Mouse (Mus musculus) lung, postnatal 0 days (tissue): ENCODE data around the gene Slc11a1. TPM values are rescaled to one million over a fixed set of nuclear protein-coding genes. Genes with fewer than 3 reads are reported as not detected.
A peak's percentile ranks its signal among the peaks of the same experiment; 100 is the strongest.
"Not testable (repeated sequence)": the region's sequence is repeated elsewhere in the genome, so short reads cannot be mapped to it uniquely, and the experiment has no call there.

Source experiments
- ATAC-seq: fragments of 200-750 bp; cut with Nextera tagmentation; 2 replicates; pipeline ENCODE4 v1.8.0; 2017; ENCODE audit warnings: moderate library complexity
- DNase-seq: peaks from one replicate; pipeline ENCODE4 v3.0.0-alpha.2; 2016; ENCODE audit warnings: low spot score
- H3K27ac ChIP-seq: fragments of 300-500 bp; sonication (generic); 2 replicates; pipeline ENCODE4 v1.5.1; 2014; ENCODE audit warnings: antibody characterized with exemption, mild to moderate bottlenecking, low read length, mixed read lengths
- H3K27me3 ChIP-seq: fragments of 300-500 bp; sonication (generic); replicated peaks from 2 replicates; pipeline ENCODE4 v1.6.1; 2014; ENCODE audit warnings: low read length, mixed read lengths; ENCODE audit not compliant: insufficient read depth
- H3K36me3 ChIP-seq: fragments of 300-500 bp; sonication (generic); 2 replicates; pipeline ENCODE4 v1.6.1; 2014; ENCODE audit warnings: low read length, mixed read lengths; ENCODE audit not compliant: insufficient read depth
- H3K4me1 ChIP-seq: fragments of 300-500 bp; sonication (generic); 2 replicates; pipeline ENCODE4 v1.6.1; 2014; ENCODE audit warnings: antibody characterized with exemption, low read depth, low read length, mixed read lengths; ENCODE audit not compliant: insufficient read depth
- H3K4me2 ChIP-seq: fragments of 300-500 bp; sonication (generic); replicated peaks from 2 replicates; pipeline ENCODE4 v1.6.1; 2014; ENCODE audit warnings: low read depth, mild to moderate bottlenecking, low read length, moderate library complexity, mixed read lengths
- H3K4me3 ChIP-seq: fragments of 300-500 bp; sonication (generic); 2 replicates; pipeline ENCODE4 v1.5.1; 2014; ENCODE audit warnings: low read depth, low read length
- H3K9ac ChIP-seq: fragments of 300-500 bp; sonication (generic); replicated peaks from 2 replicates; pipeline ENCODE4 v1.6.1; 2014; ENCODE audit warnings: low read depth, mild to moderate bottlenecking
- H3K9me3 ChIP-seq: fragments of 300-500 bp; sonication (generic); 2 replicates; pipeline ENCODE4 v1.6.1; 2016; ENCODE audit warnings: low read length, mixed read lengths
- CTCF ChIP-seq: IDR thresholded peaks from 2 replicates; pipeline ENCODE4 v1.5.1; 2016; ENCODE audit warnings: antibody characterized with exemption, mild to moderate bottlenecking
- EP300 ChIP-seq: IDR thresholded peaks from 2 replicates; pipeline ENCODE4 v1.6.1; 2016; ENCODE audit warnings: antibody characterized with exemption, mild to moderate bottlenecking, control low read depth
- WGBS: fragments of 180-500 bp; shearing (Covaris S2); extraction: QIAGEN DNeasy Blood & Tissue Kit; methylation state at CpG from one replicate; pipeline ENCODE4 v1.1.7; 2014; 5-methylcytosine and 5-hydroxymethylcytosine counted together
- polyA plus RNA-seq: library from polyadenylated mRNA; unstranded; fragments of >200 nt; fragmentation: Nextera tagmentation; extraction: Ambion mirVana; gene quantifications from 2 replicates; pipeline ENCODE4 v1.2.1, GENCODE M21; 2015

Slc11a1 gene
- polyA plus RNA-seq = 4.6 and 4.8 TPM in 2 replicates

DNA sequence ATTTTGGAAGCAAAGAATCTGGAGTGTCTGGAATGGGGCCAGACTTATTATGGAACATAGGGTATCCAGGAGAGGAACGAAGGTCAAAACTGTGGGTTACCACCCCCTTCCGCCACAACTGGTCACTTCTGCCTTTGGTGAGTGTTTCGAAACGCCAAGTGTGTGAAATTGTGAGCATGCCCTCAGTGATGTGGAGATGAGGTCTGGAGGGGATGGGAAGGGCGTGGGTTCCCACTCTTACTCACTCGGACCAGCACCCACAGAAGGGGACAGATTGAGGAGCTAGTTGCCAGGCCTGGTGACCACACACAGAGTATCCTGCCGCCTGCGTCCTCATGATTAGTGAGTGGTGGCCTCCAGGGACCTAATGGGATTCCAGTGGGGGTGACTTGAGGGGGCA lies at the start of gene Slc11a1:
Gene Slc11a1, plus strand, starts transcription at position 216 of the 400 bp plus-strand sequence.
- H3K9ac ChIP-seq = no peak within 1 kb of the TSS
- WGBS = 63% methylated on average over 8 of the region's 8 CpGs
- TF ChIP-seq CTCF (no peak), EP300 (no peak)
- H3K4me2 ChIP-seq = no peak within 1 kb of the TSS
- H3K27me3 ChIP-seq = no peaks in the 10 kb centered on the region
- no peaks in the 10 kb centered on the region for H3K4me1 ChIP-seq
- H3K27ac ChIP-seq = no peak within 1 kb of the TSS
- DNase-seq (peak; percentile 42), ATAC-seq (peak; percentile 23; the same call in 1 of the 2 replicates)
- H3K4me3 ChIP-seq = no peak within 1 kb of the TSS
- no peaks in the 10 kb centered on the region for H3K36me3 ChIP-seq
- no peaks in the 10 kb centered on the region for H3K9me3 ChIP-seq

GRCm38 (mm10) chr1:74326916-74327315 lies 48.1 kb upstream of the Slc11a1 start:
- peak; percentile 33; the same call in 1 of the 2 replicates for TF ChIP-seq CTCF
- H3K9ac ChIP-seq, H3K4me2 ChIP-seq, H3K4me3 ChIP-seq, H3K27me3 ChIP-seq, H3K27ac ChIP-seq, H3K36me3 ChIP-seq, ATAC-seq, H3K9me3 ChIP-seq, DNase-seq: not testable (repeated sequence)
- H3K4me1 ChIP-seq = peaks cover 13% of the 10 kb centered on the region
- 82% methylated on average over 2 of the region's 2 CpGs for WGBS

- ATAC-seq (peak; percentile 37), DNase-seq (peak; percentile 59)
- Histone ChIP-seq H3K4me3 (no peak overlapping the region), H3K9ac (no peak overlapping the region), H3K27me3 (no peaks in the 10 kb centered on the region), H3K4me2 (no peak overlapping the region), H3K36me3 (no peaks in the 10 kb centered on the region), H3K4me1 (peaks cover 19% of the 10 kb centered on the region), H3K27ac (peak overlapping the region; percentile 68), H3K9me3 (no peaks in the 10 kb centered on the region)
- TF ChIP-seq EP300 (peak; percentile 87), CTCF (no peak)
- 42% methylated on average over 7 of the region's 7 CpGs for WGBS
Observed at GRCm38 (mm10) chr1:74329899-74330431, 45.0 kb upstream of the Slc11a1 start.

DNA sequence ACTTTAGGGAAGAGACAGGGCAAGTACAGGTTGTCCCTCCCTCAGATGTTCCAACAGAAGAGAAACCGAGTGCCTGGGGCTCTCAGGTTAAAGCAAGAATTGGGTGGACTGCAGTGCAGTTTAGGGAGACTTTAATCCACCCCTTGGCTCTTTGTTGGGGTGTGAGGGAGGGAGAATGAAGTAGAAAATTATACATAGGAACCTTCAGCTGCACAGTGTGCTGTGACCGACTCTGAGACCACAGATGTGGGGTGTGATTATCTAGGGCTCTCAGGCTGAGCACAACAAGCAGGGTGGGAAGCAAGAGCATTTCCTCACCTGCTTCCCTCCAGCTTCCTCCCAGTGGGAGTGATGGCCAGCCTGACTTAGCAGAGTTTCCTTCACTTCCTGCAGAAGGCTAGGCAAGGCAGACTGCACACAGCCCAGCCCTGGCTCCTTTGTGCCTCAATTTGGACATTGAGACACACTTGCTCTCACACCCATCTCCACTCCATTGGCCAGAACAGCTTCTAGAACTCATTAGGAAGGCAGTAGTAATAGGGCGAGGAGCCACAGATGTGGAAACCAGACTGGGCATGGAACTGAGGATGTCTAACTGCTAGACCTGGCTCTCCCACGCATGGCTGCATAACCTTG lies 43.8 kb upstream of the Slc11a1 start:
- H3K4me2 ChIP-seq = no peak overlapping the region
- TF ChIP-seq CTCF (no peak), EP300 (peak; percentile 41; the same call in 1 of the 2 replicates)
- DNase-seq (peak; percentile 37), ATAC-seq (no peak)
- H3K4me1 ChIP-seq = peaks cover 19% of the 10 kb centered on the region
- H3K9me3 ChIP-seq = no peaks in the 10 kb centered on the region
- H3K9ac ChIP-seq = no peak overlapping the region
- no peaks in the 10 kb centered on the region for H3K27me3 ChIP-seq
- peak overlapping the region; percentile 68 for H3K27ac ChIP-seq
- no peaks in the 10 kb centered on the region for H3K36me3 ChIP-seq
- 62% methylated on average over 4 of the region's 4 CpGs for WGBS
- no peak overlapping the region for H3K4me3 ChIP-seq

GRCm38 (mm10) chr1:74332241-74332763 lies 42.7 kb upstream of the Slc11a1 start:
- peaks cover 19% of the 10 kb centered on the region for H3K4me1 ChIP-seq
- under 1% methylated on average over 34 of the region's 36 CpGs for WGBS
- DNase-seq (peak; percentile 97), ATAC-seq (peak; percentile 94)
- H3K36me3 ChIP-seq = no peaks in the 10 kb centered on the region
- H3K4me3 ChIP-seq = peak overlapping the region; percentile 41
- peak overlapping the region; percentile 72 for H3K27ac ChIP-seq
- no peaks in the 10 kb centered on the region for H3K27me3 ChIP-seq
- no peak overlapping the region for H3K9ac ChIP-seq
- peak overlapping the region; percentile 78 for H3K4me2 ChIP-seq
- TF ChIP-seq EP300 = no peak
- peak; percentile 65 for TF ChIP-seq CTCF
- H3K9me3 ChIP-seq = no peaks in the 10 kb centered on the region

DNA sequence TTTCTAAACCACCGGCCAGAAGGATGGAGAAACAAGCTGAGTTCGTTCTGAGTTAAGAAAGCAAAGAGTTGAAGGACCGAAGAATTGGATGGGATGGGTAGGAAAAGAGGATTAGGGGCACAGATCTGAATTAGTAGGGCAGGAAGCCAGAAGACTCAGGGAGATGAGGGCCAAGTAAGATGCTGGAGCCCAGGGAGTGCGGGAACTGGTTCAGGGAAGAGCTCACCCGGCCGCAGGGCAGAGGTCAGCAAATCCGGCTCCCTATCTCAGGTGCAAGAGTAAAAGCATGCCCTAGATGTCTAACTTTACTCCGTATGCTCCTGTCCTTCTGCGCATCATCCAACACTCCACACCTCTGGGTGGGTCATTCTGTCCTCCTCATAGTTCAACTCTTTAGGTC lies 42.1 kb upstream of the Slc11a1 start:
- ATAC-seq = no peak
- 2% methylated on average over 9 of the region's 9 CpGs for WGBS
- Histone ChIP-seq H3K9ac (0 out of 2 replicates have a peak overlapping the region, but pooled peaks have one; percentile 26), H3K9me3 (no peaks in the 10 kb centered on the region), H3K4me2 (peak overlapping the region; percentile 78), H3K27me3 (no peaks in the 10 kb centered on the region), H3K4me3 (peak overlapping the region; percentile 41), H3K4me1 (peaks cover 19% of the 10 kb centered on the region), H3K36me3 (no peaks in the 10 kb centered on the region), H3K27ac (peak overlapping the region; percentile 72)
- no peak for TF ChIP-seq EP300
- TF ChIP-seq CTCF = no peak
- DNase-seq = peak; percentile 11
